Mouse (Mus musculus) lung, embryonic 14.5 days (tissue): ENCODE results near the gene Rgs12. TPM values are rescaled to one million over a fixed set of nuclear protein-coding genes. Genes with fewer than 3 reads are reported as not detected.

Experiments used
- ATAC-seq: fragments of 200-750 bp; cut with Nextera tagmentation; 2 replicates; pipeline ENCODE4 v1.8.0; 2017; ENCODE audit warnings: mild to moderate bottlenecking, moderate TSS enrichment, moderate library complexity; ENCODE audit not compliant: insufficient read depth
- DNase-seq: peaks from one replicate; pipeline ENCODE4 v3.0.0-alpha.2; 2015
- H3K27ac ChIP-seq: fragments of 300-500 bp; sonication (generic); 2 replicates; pipeline ENCODE4 v1.5.1; 2014; ENCODE audit warnings: low read depth, mild to moderate bottlenecking, moderate library complexity
- H3K27me3 ChIP-seq: fragments of 300-500 bp; sonication (generic); 2 replicates; pipeline ENCODE4 v1.6.1; 2014; ENCODE audit warnings: low read length, control low read depth; ENCODE audit not compliant: insufficient read depth
- H3K36me3 ChIP-seq: fragments of 300-500 bp; sonication (generic); 2 replicates; pipeline ENCODE4 v1.6.1; 2014; ENCODE audit warnings: control low read depth; ENCODE audit not compliant: insufficient read depth
- H3K4me1 ChIP-seq: fragments of 300-500 bp; sonication (generic); 2 replicates; pipeline ENCODE4 v1.6.1; 2014; ENCODE audit warnings: antibody characterized with exemption, control low read depth; ENCODE audit not compliant: insufficient read depth
- H3K4me2 ChIP-seq: fragments of 300-500 bp; sonication (generic); 2 replicates; pipeline ENCODE4 v1.6.1; 2014; ENCODE audit warnings: mild to moderate bottlenecking
- H3K4me3 ChIP-seq: fragments of 300-500 bp; sonication (generic); 2 replicates; pipeline ENCODE4 v1.5.1; 2014; ENCODE audit warnings: low read depth, low read length
- H3K9ac ChIP-seq: fragments of 300-500 bp; sonication (generic); 2 replicates; pipeline ENCODE4 v1.6.1; 2014
- H3K9me3 ChIP-seq: fragments of 300-500 bp; sonication (generic); 2 replicates; pipeline ENCODE4 v1.6.1; 2016; ENCODE audit warnings: low read depth, low read length, control low read depth
- CTCF ChIP-seq: IDR thresholded peaks from 2 replicates; pipeline ENCODE4 v1.5.1; 2016; ENCODE audit warnings: antibody characterized with exemption, low read depth
- WGBS: fragments of 180-500 bp; shearing (Covaris S2); extraction: QIAGEN DNeasy Blood & Tissue Kit; methylation state at CpG from one replicate; pipeline ENCODE4 v1.1.7; 2014; 5-methylcytosine and 5-hydroxymethylcytosine counted together
- polyA plus RNA-seq: library from polyadenylated mRNA; unstranded; fragments of >200 nt; fragmentation: Nextera tagmentation; extraction: Ambion mirVana; gene quantifications from 2 replicates; pipeline ENCODE4 v1.2.1, GENCODE M21; 2014

The Rgs12 gene
- polyA plus RNA-seq, 1 experiment from 2014 or later: 31.4 TPM

DNA sequence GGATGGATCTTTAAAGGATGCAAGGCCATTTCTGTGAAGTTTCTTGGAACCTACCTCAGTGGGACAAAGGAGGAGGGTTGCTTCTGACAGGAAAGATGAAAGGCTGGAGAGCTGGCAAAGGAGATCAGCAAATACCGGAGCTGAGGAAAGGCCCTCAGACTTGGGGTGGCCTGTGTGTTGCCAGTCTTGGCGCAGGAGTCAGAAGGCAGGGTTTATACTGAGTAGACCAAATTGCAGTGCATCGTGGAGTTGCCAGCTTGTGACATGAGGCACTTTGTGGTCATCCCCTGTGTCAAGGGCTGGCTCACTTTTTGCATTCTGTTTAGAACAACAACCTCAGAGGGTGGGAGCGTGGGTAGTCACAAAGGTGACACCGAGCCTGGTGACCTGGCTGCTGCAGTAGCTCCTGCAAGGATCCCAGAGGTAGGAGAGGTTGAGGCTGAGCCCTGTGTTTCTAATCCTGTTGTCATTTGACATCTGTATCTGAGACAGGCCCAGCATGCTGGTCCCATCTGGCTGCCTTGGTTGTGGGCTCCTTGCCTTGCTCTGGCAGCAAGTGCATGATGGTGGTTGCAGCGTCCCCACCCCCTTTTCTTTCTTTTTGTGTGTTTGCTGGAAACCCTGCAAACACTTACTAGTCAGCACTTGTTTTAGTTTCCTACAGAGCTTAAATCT lies 1.4 kb downstream of the Rgs12 start:
- peak overlapping the region; percentile 93 for H3K9ac ChIP-seq
- no peak for DNase-seq
- H3K4me2 ChIP-seq: peak overlapping the region; percentile 79
- H3K4me1 ChIP-seq: peaks cover 9% of the 10 kb centered on the region; the same call in 1 of the 2 replicates
- 66% methylated on average over 6 of the region's 6 CpGs for WGBS
- peaks cover 8% of the 10 kb centered on the region; the same call in 1 of the 2 replicates for H3K36me3 ChIP-seq
- H3K27me3 ChIP-seq: no peaks in the 10 kb centered on the region
- ATAC-seq: no peak
- no peak for TF ChIP-seq CTCF
- no peaks in the 10 kb centered on the region; the same call in 1 of the 2 replicates for H3K9me3 ChIP-seq
- peak overlapping the region; percentile 93 for H3K4me3 ChIP-seq
- H3K27ac ChIP-seq: no peak overlapping the region; the same call in 1 of the 2 replicates

DNA sequence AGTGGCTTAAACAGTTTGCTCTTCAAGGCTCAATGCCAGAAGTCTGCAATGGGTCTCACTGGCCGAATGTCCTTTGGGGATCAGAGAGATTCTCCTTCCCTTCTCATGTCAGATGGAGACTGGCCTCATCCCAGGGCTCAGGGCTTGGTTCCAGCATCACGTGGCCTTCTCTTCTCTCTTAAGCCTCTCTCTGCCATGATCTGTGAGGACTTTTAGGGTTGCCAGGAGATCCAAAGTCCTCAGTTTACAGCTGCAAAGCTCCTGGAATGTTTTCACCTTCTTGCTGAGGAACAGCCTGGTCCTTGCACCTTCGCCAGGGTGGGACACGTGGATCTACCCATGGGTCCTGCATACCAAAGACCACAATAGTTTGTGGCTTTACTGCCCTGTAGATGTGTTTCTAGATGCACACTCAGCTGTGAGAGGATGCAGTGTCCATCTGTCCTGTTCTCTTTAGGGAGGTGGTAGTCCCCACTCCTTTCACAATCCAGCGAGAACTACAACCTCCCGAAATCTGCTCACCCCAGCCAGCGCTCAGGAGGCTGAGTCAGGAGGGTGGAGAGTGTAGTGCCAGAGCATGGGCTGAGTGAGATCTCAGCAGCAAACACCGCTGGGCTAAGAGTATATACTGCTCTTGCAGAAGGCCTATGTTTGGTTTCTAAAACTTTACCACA lies 2.1 kb downstream of the Rgs12 start:
- Histone ChIP-seq H3K27me3 (no peaks in the 10 kb centered on the region), H3K36me3 (peaks cover 8% of the 10 kb centered on the region; the same call in 1 of the 2 replicates), H3K4me1 (peaks cover 14% of the 10 kb centered on the region), H3K4me2 (peak overlapping the region; percentile 79), H3K4me3 (no peak overlapping the region), H3K9ac (no peak overlapping the region), H3K27ac (no peak overlapping the region), H3K9me3 (no peaks in the 10 kb centered on the region; the same call in 1 of the 2 replicates)
- DNase-seq (no peak), ATAC-seq (no peak)
- WGBS: 91% methylated on average over 8 of the region's 8 CpGs
- no peak for TF ChIP-seq CTCF

DNA sequence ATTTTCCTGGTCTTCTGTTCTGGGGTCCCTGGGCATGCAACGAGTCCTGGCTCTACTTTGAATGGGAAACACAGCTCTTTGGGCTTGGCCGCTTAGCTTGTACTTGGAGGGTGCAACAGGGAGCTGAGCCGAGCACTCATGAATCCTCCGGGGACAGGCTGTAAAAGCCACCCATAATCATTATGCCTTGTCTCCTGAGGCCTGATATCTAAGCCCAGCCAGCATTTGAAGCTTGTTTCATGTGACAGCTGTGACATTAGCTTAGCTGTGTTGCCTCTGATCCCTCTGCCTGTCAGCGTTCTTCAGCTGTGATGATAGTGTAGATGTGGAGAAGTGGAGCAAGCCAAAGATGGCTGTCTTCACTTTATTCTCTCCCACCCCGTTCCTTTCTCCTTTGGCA lies 5.3 kb downstream of the Rgs12 start:
- H3K27me3 ChIP-seq: no peaks in the 10 kb centered on the region
- peaks cover 8% of the 10 kb centered on the region; the same call in 1 of the 2 replicates for H3K36me3 ChIP-seq
- H3K4me2 ChIP-seq: no peak overlapping the region
- no peak overlapping the region for H3K9ac ChIP-seq
- no peak for TF ChIP-seq CTCF
- WGBS: 52% methylated on average over 6 of the region's 6 CpGs
- no peaks in the 10 kb centered on the region; the same call in 1 of the 2 replicates for H3K9me3 ChIP-seq
- DNase-seq: no peak
- H3K4me1 ChIP-seq: peaks cover 19% of the 10 kb centered on the region
- ATAC-seq: no peak
- H3K4me3 ChIP-seq: no peak overlapping the region
- no peak overlapping the region for H3K27ac ChIP-seq

DNA sequence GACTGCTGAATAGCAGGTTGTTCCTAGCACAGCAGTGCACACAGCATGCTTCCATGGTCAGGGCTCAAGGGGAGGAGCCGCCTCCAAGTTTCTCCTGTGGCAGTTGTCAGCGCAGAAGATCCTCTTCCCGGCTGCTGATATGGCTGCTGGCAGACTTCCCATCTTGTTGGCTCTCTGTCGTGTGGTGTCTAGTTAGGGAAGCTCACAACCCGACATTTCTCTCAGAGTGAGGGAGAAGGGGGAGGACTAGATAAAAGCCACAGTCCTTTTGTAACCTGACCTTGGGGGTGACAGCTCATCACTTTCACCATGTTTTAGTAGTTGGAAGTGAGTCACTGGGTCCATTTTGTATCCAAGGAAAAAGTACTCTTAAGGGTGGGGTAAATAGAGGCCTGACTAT lies 6.4 kb downstream of the Rgs12 start:
- Histone ChIP-seq H3K27ac (no peak overlapping the region), H3K27me3 (no peaks in the 10 kb centered on the region), H3K36me3 (peaks cover 8% of the 10 kb centered on the region; the same call in 1 of the 2 replicates), H3K4me1 (peaks cover 14% of the 10 kb centered on the region), H3K9me3 (no peaks in the 10 kb centered on the region; the same call in 1 of the 2 replicates), H3K4me3 (no peak overlapping the region), H3K9ac (no peak overlapping the region), H3K4me2 (no peak overlapping the region)
- WGBS: 30% methylated on average over 5 of the region's 5 CpGs
- DNase-seq: peak; percentile 80
- ATAC-seq: peak; percentile 48; the same call in 1 of the 2 replicates
- no peak for TF ChIP-seq CTCF

DNA sequence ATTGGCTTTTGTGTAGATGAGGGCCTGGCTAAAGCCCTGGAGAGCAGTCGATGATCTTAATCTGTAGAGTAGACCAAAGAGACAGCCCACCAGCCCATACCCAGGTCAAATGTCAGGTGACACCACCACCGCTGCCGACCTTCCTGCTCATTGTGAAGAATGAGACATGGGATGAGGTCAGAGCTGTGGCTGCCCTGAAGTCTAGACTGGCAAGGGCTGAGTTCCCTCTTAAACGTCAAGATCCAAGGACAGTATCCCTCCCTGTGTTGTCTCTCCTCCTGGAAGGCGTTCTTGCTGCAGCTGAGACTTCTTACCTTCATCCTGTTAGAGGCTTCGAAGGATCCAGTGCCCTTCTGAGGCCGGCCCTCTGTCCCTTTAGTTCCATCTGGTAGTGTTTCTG lies 6.9 kb downstream of the Rgs12 start:
- Histone ChIP-seq H3K9me3 (no peaks in the 10 kb centered on the region; the same call in 1 of the 2 replicates), H3K27ac (no peak overlapping the region; the same call in 1 of the 2 replicates), H3K4me2 (no peak overlapping the region), H3K4me3 (no peak overlapping the region), H3K4me1 (peaks cover 10% of the 10 kb centered on the region), H3K36me3 (peaks cover 8% of the 10 kb centered on the region; the same call in 1 of the 2 replicates), H3K9ac (no peak overlapping the region), H3K27me3 (no peaks in the 10 kb centered on the region)
- ATAC-seq: no peak
- TF ChIP-seq CTCF: no peak
- DNase-seq: no peak
- WGBS: 65% methylated on average over 7 of the region's 7 CpGs

DNA sequence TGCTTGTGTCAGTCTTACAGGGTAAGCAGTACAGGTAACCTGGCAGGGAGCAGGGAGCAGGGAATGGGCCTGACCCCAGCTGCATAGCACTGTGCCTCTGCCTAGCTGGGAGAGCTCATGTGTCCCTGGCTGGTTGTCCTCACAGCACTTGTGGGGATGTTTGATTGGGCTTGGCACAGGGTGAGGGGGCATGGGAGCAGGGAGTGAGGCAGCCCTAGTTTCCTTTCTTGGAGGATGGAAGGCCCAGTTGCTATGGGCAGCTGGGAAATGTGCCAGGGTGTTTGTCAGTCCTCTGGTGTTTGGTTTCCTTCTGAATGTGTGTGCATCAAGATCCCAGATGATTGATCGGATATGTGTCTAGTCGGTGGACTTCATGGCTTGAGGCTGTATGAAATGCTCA lies 7.8 kb downstream of the Rgs12 start:
- ATAC-seq: no peak
- Histone ChIP-seq H3K4me3 (no peak overlapping the region), H3K4me1 (peaks cover 10% of the 10 kb centered on the region), H3K27ac (no peak overlapping the region), H3K4me2 (no peak overlapping the region), H3K27me3 (no peaks in the 10 kb centered on the region), H3K9ac (no peak overlapping the region), H3K36me3 (peaks cover 8% of the 10 kb centered on the region; the same call in 1 of the 2 replicates), H3K9me3 (no peaks in the 10 kb centered on the region; the same call in 1 of the 2 replicates)
- peak; percentile 55 for DNase-seq
- 64% methylated on average over 2 of the region's 2 CpGs for WGBS
- no peak for TF ChIP-seq CTCF

DNA sequence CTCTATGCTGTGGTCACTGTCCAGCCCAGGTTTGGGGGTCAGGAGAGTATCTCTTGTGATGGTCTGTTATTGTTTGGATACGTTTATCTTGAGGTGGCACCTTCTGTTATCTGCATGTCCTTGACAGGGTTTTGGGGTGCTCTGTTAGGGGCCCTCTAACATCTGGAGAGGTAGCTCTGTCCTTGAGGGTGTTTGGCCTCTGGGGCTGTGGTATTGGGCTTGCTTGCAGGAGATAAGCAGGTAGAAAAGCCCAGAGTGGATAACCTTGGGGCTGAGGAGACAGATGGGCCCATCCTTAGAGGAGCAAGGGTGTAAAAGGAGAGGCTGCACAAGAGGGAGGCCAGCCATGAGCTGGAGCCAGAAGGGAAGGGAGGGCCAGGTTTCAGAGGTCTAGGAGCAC lies 10.8 kb downstream of the Rgs12 start:
- Histone ChIP-seq H3K4me2 (no peak overlapping the region), H3K27me3 (no peaks in the 10 kb centered on the region), H3K9ac (no peak overlapping the region), H3K4me3 (no peak overlapping the region), H3K4me1 (peaks cover 10% of the 10 kb centered on the region), H3K36me3 (peaks cover 7% of the 10 kb centered on the region; the same call in 1 of the 2 replicates), H3K9me3 (no peaks in the 10 kb centered on the region), H3K27ac (no peak overlapping the region)
- ATAC-seq (no peak), DNase-seq (no peak)
- 52% methylated on average over 1 of the region's 1 CpGs for WGBS
- no peak for TF ChIP-seq CTCF
